Mouse (Mus musculus): ENCODE results near the gene Mt3.

- no peak for TF ChIP-seq POLR2A (IDR thresholded peaks at IDR 0.05; ENCODE audit: low read depth, low read length)
- TF ChIP-seq CTCF (IDR thresholded peaks at IDR 0.05; ENCODE audit: borderline replicate concordance, insufficient read depth, low read length), result no peak
Measured at GRCm38 (mm10) chr8:94127711-94128110, 24.7 kb upstream of the Mt3 start.

Data from embryonic fibroblast, embryonic 13.5 days (primary cell).